Mouse (Mus musculus): ENCODE measurements at regions not wholly inside any gene's neighbourhood (a gene's known extent, or its start where the extent isn't known, plus 50 kb on each side); places are given as distances from the start of the nearest gene placed in this dataset.

DNA sequence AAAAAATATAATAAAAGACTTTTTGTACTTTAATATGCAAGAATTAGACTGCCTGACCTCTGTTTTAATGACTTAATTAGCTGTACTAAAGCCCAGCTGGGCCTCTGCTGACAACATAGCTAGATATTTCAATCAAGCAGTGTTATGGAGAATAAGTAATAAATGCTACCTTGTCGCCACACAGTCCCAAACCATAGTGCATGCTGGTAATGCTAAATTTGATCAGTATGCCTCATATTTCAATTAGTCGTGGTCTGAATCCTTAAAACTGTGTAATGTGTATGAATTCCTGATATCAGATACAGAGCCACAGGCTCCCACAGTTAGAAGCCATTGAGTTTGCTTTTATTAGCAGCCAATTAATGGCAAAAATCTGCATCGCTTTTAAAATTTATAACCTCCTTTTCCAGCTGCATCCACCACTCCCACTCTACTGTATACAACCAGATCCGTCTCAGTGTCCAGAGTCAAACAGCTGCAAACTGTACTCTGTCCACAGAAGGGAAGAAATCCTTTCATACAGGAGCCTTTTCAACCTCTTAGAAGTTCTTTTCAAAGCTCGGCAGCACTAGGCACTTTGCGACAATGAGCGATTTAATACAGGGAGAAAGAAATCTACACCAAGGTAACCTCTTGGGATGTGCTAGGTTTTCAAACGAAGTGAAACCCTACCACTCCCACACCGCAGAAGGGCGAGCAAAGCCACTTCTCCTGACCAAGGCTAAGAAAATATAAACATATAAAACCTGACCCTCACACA is 317.8 kb upstream of the Pitx2 start:
- ATAC-seq = no peak
- 54% methylated on average over 10 of the region's 10 CpGs for WGBS

DNA sequence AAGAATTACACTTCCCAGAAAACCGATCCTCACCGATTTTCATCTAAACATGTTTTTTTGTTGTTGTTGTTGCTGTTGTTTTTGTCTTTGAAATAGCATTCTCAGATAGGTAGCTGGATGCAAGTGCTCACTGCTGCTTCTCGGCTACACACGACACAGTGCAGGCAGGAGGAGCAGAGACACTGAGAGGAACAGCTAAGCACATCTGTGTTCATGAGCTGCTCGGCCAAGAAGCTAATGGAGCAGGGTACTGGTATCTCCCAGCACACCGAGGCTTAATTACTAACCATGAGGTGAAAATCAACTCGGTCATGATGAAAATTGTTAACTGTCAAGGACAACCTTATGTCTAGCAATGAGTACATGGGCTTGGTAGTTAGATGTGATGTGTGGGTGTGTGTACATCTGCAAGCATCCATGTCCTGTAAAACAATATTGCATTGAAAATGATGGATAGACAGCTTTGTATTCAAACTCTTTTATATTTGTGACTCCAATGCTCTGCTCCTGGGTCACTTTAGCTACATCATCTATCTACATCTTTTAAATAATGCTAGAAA is 316.0 kb upstream of the Pitx2 start:
- H3K36me3 ChIP-seq (ENCODE audit: control insufficient read depth, insufficient read depth) = no peaks in the 10 kb centered on the region
- no peak overlapping the region for H3K9ac ChIP-seq (ENCODE audit: low read depth, low read length)
- H3K27ac ChIP-seq (ENCODE audit: low read depth, low read length) = no peak overlapping the region
- no peak for ATAC-seq
- H3K27me3 ChIP-seq (replicated peaks; ENCODE audit: control insufficient read depth, insufficient read depth, low read length) = no peaks in the 10 kb centered on the region
- H3K9me3 ChIP-seq (ENCODE audit: control insufficient read depth) = no peaks in the 10 kb centered on the region
- 73% methylated on average over 7 of the region's 7 CpGs for WGBS
- no peaks in the 10 kb centered on the region for H3K4me1 ChIP-seq (replicated peaks; ENCODE audit: control insufficient read depth, insufficient read depth, low read length)
- no peak overlapping the region for H3K4me2 ChIP-seq (replicated peaks; ENCODE audit: low read depth)
- no peak overlapping the region for H3K4me3 ChIP-seq (ENCODE audit: low read depth, low read length)
- no peak for TF ChIP-seq CTCF (IDR thresholded peaks at IDR 0.05; ENCODE audit: low read depth)

More for the DNA sequence above, 317.8 kb upstream of the Pitx2 start:
- Histone ChIP-seq H3K4me3 (ENCODE audit: low read depth, low read length) (no peak overlapping the region), H3K36me3 (ENCODE audit: control insufficient read depth, insufficient read depth) (no peaks in the 10 kb centered on the region), H3K27me3 (replicated peaks; ENCODE audit: control insufficient read depth, insufficient read depth, low read length) (no peaks in the 10 kb centered on the region), H3K9me3 (ENCODE audit: control insufficient read depth) (no peaks in the 10 kb centered on the region), H3K4me1 (replicated peaks; ENCODE audit: control insufficient read depth, insufficient read depth, low read length) (no peaks in the 10 kb centered on the region), H3K27ac (ENCODE audit: low read depth, low read length) (no peak overlapping the region), H3K4me2 (replicated peaks; ENCODE audit: low read depth) (no peak overlapping the region), H3K9ac (ENCODE audit: low read depth, low read length) (no peak overlapping the region)
- no peak for TF ChIP-seq CTCF (IDR thresholded peaks at IDR 0.05; ENCODE audit: low read depth)

DNA sequence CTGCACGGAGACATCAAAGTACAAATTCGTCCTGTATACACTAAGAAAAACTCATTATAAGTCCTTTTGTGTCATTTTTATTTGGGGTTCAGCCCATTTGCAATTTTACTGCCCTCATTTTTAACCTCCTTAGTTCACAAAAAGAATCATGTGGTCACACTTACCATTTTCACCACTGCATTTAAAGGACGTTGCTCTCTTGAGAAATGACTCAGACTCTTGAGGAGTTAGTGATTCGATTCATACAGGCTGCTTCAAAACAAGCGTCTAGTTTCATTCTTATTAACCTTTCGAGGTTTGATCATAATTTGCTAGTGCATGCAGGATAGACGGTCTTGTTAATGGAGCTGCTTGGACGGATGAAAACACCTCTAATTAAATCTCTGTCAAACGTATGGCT is 313.0 kb upstream of the Pitx2 start:
- 47% methylated on average over 9 of the region's 9 CpGs for WGBS
- Histone ChIP-seq H3K9me3 (ENCODE audit: control insufficient read depth) (no peaks in the 10 kb centered on the region), H3K4me1 (replicated peaks; ENCODE audit: control insufficient read depth, insufficient read depth, low read length) (no peaks in the 10 kb centered on the region), H3K36me3 (ENCODE audit: control insufficient read depth, insufficient read depth) (no peaks in the 10 kb centered on the region), H3K4me2 (replicated peaks; ENCODE audit: low read depth) (no peak overlapping the region), H3K27me3 (replicated peaks; ENCODE audit: control insufficient read depth, insufficient read depth, low read length) (no peaks in the 10 kb centered on the region), H3K4me3 (ENCODE audit: low read depth, low read length) (no peak overlapping the region), H3K9ac (ENCODE audit: low read depth, low read length) (no peak overlapping the region), H3K27ac (ENCODE audit: low read depth, low read length) (no peak overlapping the region)
- TF ChIP-seq CTCF (IDR thresholded peaks at IDR 0.05; ENCODE audit: low read depth) = no peak
- ATAC-seq = no peak

DNA sequence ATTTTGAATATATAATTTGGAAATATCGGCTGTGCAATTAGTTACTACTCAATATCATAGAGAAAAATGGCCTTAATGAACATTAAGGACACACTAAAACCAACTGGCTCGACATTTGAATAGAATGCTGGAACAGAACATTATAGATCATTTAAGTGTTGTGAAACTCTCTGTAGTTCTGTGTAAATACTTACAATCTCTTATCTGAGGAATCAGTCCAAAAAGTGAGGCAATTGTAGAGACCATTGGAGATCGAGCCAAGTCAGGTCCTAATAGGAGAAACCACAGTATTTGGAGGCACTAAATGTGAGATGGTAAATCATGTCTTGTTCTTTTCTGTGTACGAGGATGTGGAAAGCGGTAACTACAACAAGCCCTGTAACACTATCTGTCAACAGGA is 308.6 kb upstream of the Pitx2 start:
- no peaks in the 10 kb centered on the region for H3K4me1 ChIP-seq (replicated peaks; ENCODE audit: control insufficient read depth, insufficient read depth, low read length)
- no peak for ATAC-seq
- TF ChIP-seq CTCF (IDR thresholded peaks at IDR 0.05; ENCODE audit: low read depth) = no peak

DNA sequence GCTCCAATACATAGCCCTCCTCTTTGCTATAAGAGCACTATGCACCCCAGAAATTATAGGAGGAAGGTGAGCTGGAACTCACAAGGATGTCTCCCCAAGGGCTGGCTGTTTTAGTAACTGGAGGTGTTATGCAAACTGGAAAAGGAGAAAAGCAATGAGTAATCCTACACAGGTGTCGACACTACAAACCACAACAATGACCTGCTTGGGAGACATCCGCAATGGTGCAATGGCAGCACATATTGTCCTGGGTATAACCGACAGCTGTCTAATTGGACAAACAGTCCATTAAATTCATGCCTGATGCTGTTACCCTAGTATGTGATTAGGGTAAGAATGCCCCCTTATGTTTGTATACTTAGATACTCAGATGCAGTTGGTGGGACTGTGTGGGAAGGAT is 303.1 kb upstream of the Pitx2 start:
- Histone ChIP-seq H3K36me3 (ENCODE audit: control insufficient read depth, insufficient read depth) (no peaks in the 10 kb centered on the region), H3K27ac (ENCODE audit: low read depth, low read length) (no peak overlapping the region), H3K4me1 (replicated peaks; ENCODE audit: control insufficient read depth, insufficient read depth, low read length) (no peaks in the 10 kb centered on the region), H3K9me3 (ENCODE audit: control insufficient read depth) (no peaks in the 10 kb centered on the region), H3K9ac (ENCODE audit: low read depth, low read length) (no peak overlapping the region), H3K4me2 (replicated peaks; ENCODE audit: low read depth) (no peak overlapping the region), H3K27me3 (replicated peaks; ENCODE audit: control insufficient read depth, insufficient read depth, low read length) (no peaks in the 10 kb centered on the region), H3K4me3 (ENCODE audit: low read depth, low read length) (no peak overlapping the region)
- no peak for TF ChIP-seq CTCF (IDR thresholded peaks at IDR 0.05; ENCODE audit: low read depth)
- ATAC-seq = no peak
- 93% methylated on average over 3 of the region's 3 CpGs for WGBS

More for the DNA sequence above, 308.6 kb upstream of the Pitx2 start:
- H3K4me2 ChIP-seq (replicated peaks; ENCODE audit: low read depth) = no peak overlapping the region
- no peaks in the 10 kb centered on the region for H3K27me3 ChIP-seq (replicated peaks; ENCODE audit: control insufficient read depth, insufficient read depth, low read length)
- WGBS = 84% methylated on average over 5 of the region's 5 CpGs
- H3K36me3 ChIP-seq (ENCODE audit: control insufficient read depth, insufficient read depth) = no peaks in the 10 kb centered on the region
- no peak overlapping the region for H3K9ac ChIP-seq (ENCODE audit: low read depth, low read length)
- H3K4me3 ChIP-seq (ENCODE audit: low read depth, low read length) = no peak overlapping the region
- H3K27ac ChIP-seq (ENCODE audit: low read depth, low read length) = no peak overlapping the region
- H3K9me3 ChIP-seq (ENCODE audit: control insufficient read depth) = no peaks in the 10 kb centered on the region

DNA sequence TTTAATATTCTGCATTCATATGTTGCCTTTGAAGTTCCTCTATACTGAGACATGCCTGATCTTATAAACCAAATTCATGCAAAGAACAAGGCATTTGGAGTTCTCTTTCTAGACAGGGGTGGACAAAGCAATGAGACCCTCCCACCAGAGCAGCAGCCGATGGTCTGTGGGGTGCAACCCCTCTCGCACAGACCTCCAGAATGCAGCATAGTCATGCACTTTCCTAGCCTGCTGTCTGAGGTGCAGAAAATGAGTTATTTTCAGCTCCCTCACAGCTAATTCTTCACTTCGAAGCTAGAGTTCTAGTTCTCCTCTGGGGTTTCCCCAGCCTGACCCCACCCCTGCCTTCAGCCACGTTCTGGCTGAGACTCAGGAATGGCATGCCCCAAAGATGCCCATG is 288.6 kb upstream of the Pitx2 start:
- Histone ChIP-seq H3K4me1 (replicated peaks; ENCODE audit: control insufficient read depth, insufficient read depth, low read length) (no peaks in the 10 kb centered on the region), H3K27me3 (replicated peaks; ENCODE audit: control insufficient read depth, insufficient read depth, low read length) (no peaks in the 10 kb centered on the region), H3K27ac (ENCODE audit: low read depth, low read length) (no peak overlapping the region), H3K4me3 (ENCODE audit: low read depth, low read length) (no peak overlapping the region), H3K9me3 (ENCODE audit: control insufficient read depth) (no peaks in the 10 kb centered on the region), H3K36me3 (ENCODE audit: control insufficient read depth, insufficient read depth) (no peaks in the 10 kb centered on the region), H3K9ac (ENCODE audit: low read depth, low read length) (no peak overlapping the region), H3K4me2 (replicated peaks; ENCODE audit: low read depth) (no peak overlapping the region)
- no peak for TF ChIP-seq CTCF (IDR thresholded peaks at IDR 0.05; ENCODE audit: low read depth)
- WGBS = 32% methylated on average over 4 of the region's 4 CpGs
- ATAC-seq = no peak

Measured in intestine, postnatal 0 days (tissue).